Mouse (Mus musculus) kidney, embryonic 14.5 days (tissue): ENCODE results near the gene Pabpn1l. TPM values are rescaled to one million over a fixed set of nuclear protein-coding genes. Genes with fewer than 3 reads are reported as not detected.

Experiments
- ATAC-seq: fragments of 200-750 bp; cut with Nextera tagmentation; 2 replicates; pipeline ENCODE4 v1.8.0; 2017; ENCODE audit warnings: moderate number of reproducible peaks, mild to moderate bottlenecking, moderate TSS enrichment, moderate library complexity; ENCODE audit not compliant: low FRiP score, low TSS enrichment
- H3K27ac ChIP-seq: fragments of 300-500 bp; sonication (generic); 2 replicates; pipeline ENCODE4 v1.5.1; 2014; ENCODE audit warnings: low read depth, mild to moderate bottlenecking, low read length, moderate library complexity, mixed read lengths
- H3K27me3 ChIP-seq: fragments of 300-500 bp; sonication (generic); 2 replicates; pipeline ENCODE4 v1.6.1; 2014; ENCODE audit warnings: mild to moderate bottlenecking, low read length; ENCODE audit not compliant: control insufficient read depth, insufficient read depth
- H3K36me3 ChIP-seq: fragments of 300-500 bp; sonication (generic); 2 replicates; pipeline ENCODE4 v1.6.1; 2014; ENCODE audit warnings: low read length, mixed read lengths; ENCODE audit not compliant: control insufficient read depth, insufficient read depth
- H3K4me1 ChIP-seq: fragments of 300-500 bp; sonication (generic); 2 replicates; pipeline ENCODE4 v1.6.1; 2014; ENCODE audit warnings: low read length, mixed read lengths; ENCODE audit not compliant: control insufficient read depth, insufficient read depth
- H3K4me2 ChIP-seq: fragments of 300-500 bp; sonication (generic); replicated peaks from 2 replicates; pipeline ENCODE4 v1.6.1; 2014; ENCODE audit warnings: low read depth, mild to moderate bottlenecking, low read length
- H3K4me3 ChIP-seq: fragments of 300-500 bp; sonication (generic); 2 replicates; pipeline ENCODE4 v1.5.1; 2014; ENCODE audit warnings: mild to moderate bottlenecking, low read length
- H3K9ac ChIP-seq: fragments of 300-500 bp; sonication (generic); 2 replicates; pipeline ENCODE4 v1.6.1; 2014; ENCODE audit warnings: low read depth, mild to moderate bottlenecking, low read length, moderate library complexity
- H3K9me3 ChIP-seq: fragments of 300-500 bp; sonication (generic); 2 replicates; pipeline ENCODE4 v1.6.1; 2016; ENCODE audit warnings: low read length; ENCODE audit not compliant: control insufficient read depth
- WGBS: fragments of 180-500 bp; shearing (Covaris S2); extraction: QIAGEN DNeasy Blood & Tissue Kit; methylation state at CpG from one replicate; pipeline ENCODE4 v1.1.7; 2014; 5-methylcytosine and 5-hydroxymethylcytosine counted together
- polyA plus RNA-seq: library from polyadenylated mRNA; unstranded; fragments of >200 nt; fragmentation: Nextera tagmentation; extraction: Ambion mirVana; gene quantifications from 2 replicates; pipeline ENCODE4 v1.2.1, GENCODE M21; 2014

Gene Pabpn1l
- polyA plus RNA-seq, 1 experiment from 2014 or later: not detected

- 52% methylated on average over 7 of the region's 7 CpGs for WGBS
- Histone ChIP-seq H3K4me3 (no peak overlapping the region), H3K27me3 (no peaks in the 10 kb centered on the region), H3K9ac (no peak overlapping the region), H3K4me2 (no peak overlapping the region), H3K9me3 (no peaks in the 10 kb centered on the region), H3K36me3 (no peaks in the 10 kb centered on the region), H3K27ac (no peak overlapping the region), H3K4me1 (peaks cover 20% of the 10 kb centered on the region; the same call in 1 of the 2 replicates)
- no peak for ATAC-seq
Observed at GRCm38 (mm10) chr8:122654768-122655167, 32.2 kb upstream of the Pabpn1l start.

GRCm38 (mm10) chr8:122652643-122653042 is 30.1 kb upstream of the Pabpn1l start:
- Histone ChIP-seq H3K4me3 (no peak overlapping the region), H3K4me1 (peaks cover 20% of the 10 kb centered on the region; the same call in 1 of the 2 replicates), H3K4me2 (no peak overlapping the region), H3K27ac (no peak overlapping the region), H3K9me3 (no peaks in the 10 kb centered on the region), H3K36me3 (no peaks in the 10 kb centered on the region), H3K9ac (no peak overlapping the region), H3K27me3 (no peaks in the 10 kb centered on the region)
- 55% methylated on average over 6 of the region's 6 CpGs for WGBS
- ATAC-seq: no peak

DNA sequence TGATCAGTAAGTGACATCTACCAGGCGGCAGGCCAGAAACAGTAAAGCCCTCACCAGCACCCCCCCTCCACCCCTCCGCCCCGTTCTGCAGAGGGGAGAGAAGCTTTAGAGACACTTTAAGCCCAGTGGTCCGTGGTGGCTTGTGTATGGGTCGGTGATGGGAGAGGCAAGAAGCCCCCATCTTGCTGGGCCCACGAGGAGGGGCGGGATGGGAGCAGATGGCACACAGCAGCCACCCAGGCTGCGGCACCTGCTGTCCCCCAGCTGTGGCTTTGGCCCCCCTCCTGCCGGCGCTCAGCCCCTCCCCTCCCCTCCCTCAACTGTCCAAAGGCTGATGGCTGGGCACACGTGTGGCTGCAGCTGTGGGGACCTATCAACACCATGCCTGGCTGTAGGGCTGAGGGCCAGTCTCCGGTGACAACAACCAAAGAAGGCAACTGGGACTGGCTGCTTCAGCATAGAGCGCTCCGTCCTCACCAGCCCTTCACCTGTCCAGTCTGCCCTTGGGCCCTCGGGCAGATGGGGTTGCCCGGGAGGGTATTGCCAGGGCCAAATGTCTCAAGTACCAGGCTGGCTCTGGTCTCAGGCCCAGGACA is 28.9 kb upstream of the Pabpn1l start:
- no peaks in the 10 kb centered on the region for H3K27me3 ChIP-seq
- ATAC-seq: no peak
- WGBS: 79% methylated on average over 16 of the region's 16 CpGs
- no peak overlapping the region for H3K27ac ChIP-seq
- H3K4me1 ChIP-seq: peaks cover 20% of the 10 kb centered on the region; the same call in 1 of the 2 replicates
- H3K36me3 ChIP-seq: no peaks in the 10 kb centered on the region
- H3K9ac ChIP-seq: no peak overlapping the region
- no peaks in the 10 kb centered on the region for H3K9me3 ChIP-seq
- H3K4me2 ChIP-seq: no peak overlapping the region
- no peak overlapping the region for H3K4me3 ChIP-seq

DNA sequence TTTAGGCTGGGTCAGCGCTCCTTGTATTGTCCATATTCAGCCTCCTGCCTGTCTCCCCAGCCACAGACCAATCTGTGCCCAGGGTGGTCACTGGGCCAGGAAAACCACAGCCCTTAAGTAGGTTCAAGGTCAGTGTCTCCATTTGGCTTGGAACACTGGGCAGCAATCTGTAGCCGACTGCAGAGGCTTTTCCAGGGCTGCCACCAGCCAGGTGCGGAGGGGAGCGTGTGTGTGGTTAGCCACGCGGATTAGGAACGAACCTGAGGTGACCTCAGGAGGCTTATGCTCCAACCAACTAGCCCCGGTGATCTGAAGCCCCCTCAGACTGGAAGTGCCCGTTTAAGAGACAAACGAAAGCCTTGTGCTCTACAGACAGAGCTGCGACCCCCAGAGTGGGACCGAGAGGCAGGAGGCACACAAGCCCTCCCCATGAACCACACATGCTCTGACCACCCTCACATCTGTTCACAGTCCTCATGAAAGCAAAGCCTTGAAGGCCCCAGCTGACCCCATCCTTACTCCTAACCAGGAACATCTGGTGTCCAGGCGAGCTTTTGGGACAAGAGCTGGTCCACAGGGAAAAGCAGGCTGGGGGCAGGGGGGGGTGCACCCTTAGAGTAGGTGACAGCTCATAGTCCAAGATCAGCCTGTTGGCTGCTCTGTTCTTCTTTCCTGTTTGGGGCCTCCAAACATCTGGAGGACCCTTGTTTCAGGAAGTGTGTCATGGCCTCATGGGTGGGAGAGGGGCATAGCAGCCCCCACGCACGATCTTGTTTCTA is 25.8 kb upstream of the Pabpn1l start:
- H3K4me1 ChIP-seq: peaks cover 5% of the 10 kb centered on the region; the same call in 1 of the 2 replicates
- no peak overlapping the region for H3K27ac ChIP-seq
- H3K36me3 ChIP-seq: no peaks in the 10 kb centered on the region
- no peak for ATAC-seq
- 53% methylated on average over 15 of the region's 15 CpGs for WGBS
- H3K4me3 ChIP-seq: no peak overlapping the region
- H3K4me2 ChIP-seq: no peak overlapping the region
- H3K9me3 ChIP-seq: no peaks in the 10 kb centered on the region
- H3K9ac ChIP-seq: no peak overlapping the region
- no peaks in the 10 kb centered on the region for H3K27me3 ChIP-seq

GRCm38 (mm10) chr8:122646337-122646736 is 23.8 kb upstream of the Pabpn1l start:
- no peak for ATAC-seq

DNA sequence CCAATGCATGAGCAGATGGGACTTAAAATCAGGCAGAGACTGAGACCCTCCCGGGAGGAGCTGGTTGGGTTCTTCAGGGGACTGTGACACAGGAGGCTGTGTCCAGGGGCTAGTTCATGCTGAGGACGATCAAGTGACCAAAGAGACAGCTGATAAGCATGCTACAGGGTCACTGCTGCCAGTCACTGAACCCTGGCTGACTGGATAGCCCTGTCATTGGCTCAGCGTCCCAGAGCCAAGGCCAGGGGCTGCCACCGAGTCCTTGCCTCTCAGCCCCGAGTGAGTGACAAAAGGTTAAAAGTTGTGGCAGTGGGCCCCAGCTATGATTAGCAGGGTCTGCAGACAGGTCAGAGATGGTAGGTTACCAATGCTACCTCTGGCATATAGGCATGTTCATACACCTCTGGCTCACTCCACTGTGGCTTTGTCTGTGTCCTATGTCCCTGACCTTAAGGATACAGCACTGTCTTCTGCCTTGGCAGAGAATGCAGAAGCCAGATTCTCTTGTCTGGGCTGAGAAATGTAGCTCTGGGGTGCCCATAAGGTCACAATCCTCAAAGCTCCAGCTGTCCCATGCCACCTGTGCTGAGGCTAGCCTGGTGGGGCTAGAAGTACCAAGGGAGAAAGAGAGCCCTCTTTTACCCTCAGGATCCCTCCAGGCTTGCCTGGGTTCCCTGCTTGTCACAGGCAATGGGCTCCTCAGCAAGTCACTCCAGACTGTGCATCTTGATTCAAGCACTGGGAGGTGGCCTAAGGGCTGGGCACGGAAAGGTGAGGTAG is 21.8 kb upstream of the Pabpn1l start:
- 70% methylated on average over 6 of the region's 6 CpGs for WGBS
- Histone ChIP-seq H3K36me3 (no peaks in the 10 kb centered on the region), H3K27ac (no peak overlapping the region), H3K4me2 (no peak overlapping the region), H3K4me1 (peaks cover 14% of the 10 kb centered on the region), H3K4me3 (no peak overlapping the region), H3K9ac (no peak overlapping the region), H3K27me3 (no peaks in the 10 kb centered on the region), H3K9me3 (no peaks in the 10 kb centered on the region)
- no peak for ATAC-seq

More at GRCm38 (mm10) chr8:122646337-122646736, 23.8 kb upstream of the Pabpn1l start:
- Histone ChIP-seq H3K4me2 (no peak overlapping the region), H3K27me3 (no peaks in the 10 kb centered on the region), H3K36me3 (no peaks in the 10 kb centered on the region), H3K4me1 (peaks cover 8% of the 10 kb centered on the region; the same call in 1 of the 2 replicates), H3K9me3 (no peaks in the 10 kb centered on the region), H3K4me3 (no peak overlapping the region), H3K27ac (no peak overlapping the region), H3K9ac (no peak overlapping the region)
- 88% methylated on average over 16 of the region's 16 CpGs for WGBS

DNA sequence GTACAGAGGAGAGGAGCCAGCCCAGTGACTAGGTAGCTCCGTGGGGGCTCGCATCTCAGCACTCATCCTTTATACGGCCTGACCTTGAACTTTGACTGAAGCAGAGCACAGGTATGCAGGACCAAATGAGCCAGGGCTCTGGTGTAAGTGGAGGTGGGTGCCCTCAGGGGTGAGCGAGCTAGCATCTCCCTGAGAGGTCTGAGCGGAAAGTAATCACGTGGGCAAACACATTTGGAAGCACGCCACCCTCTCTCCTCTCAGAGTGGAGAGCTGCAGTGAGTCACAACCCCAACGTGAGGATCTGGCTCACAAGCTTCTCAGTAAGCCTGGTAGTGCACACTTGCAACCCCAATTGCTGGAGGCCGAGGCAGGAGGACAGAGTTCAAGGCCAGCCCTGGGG is 19.5 kb upstream of the Pabpn1l start:
- Histone ChIP-seq H3K4me2 (no peak overlapping the region), H3K27ac (no peak overlapping the region), H3K9ac (no peak overlapping the region), H3K4me3 (no peak overlapping the region), H3K4me1 (peaks cover 20% of the 10 kb centered on the region), H3K9me3 (no peaks in the 10 kb centered on the region), H3K36me3 (no peaks in the 10 kb centered on the region), H3K27me3 (no peaks in the 10 kb centered on the region)
- no peak for ATAC-seq
- WGBS: 59% methylated on average over 9 of the region's 9 CpGs

DNA sequence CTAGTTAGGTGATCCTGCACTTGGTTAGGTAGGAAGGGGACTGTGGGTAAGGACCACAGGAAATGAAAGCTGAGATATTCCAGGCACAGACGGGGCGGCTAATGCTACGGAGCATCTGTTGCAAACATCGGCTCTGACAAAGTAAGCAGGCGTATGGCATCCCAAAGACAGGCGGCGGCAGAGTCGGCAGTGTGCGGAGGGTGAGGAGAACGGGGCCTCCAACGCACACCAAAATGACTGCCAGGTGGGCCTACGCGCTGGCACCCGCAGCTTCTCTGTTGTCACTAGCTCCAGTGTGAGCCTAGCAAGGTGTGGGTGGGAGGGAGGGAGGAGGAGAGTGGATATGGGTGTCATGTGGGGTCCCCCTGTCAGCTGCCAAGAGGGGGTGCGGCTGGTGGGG is 18.9 kb upstream of the Pabpn1l start:
- WGBS: 79% methylated on average over 15 of the region's 15 CpGs

More for the DNA sequence above, 18.9 kb upstream of the Pabpn1l start:
- no peaks in the 10 kb centered on the region for H3K27me3 ChIP-seq
- H3K9ac ChIP-seq: no peak overlapping the region
- H3K4me2 ChIP-seq: no peak overlapping the region
- no peak for ATAC-seq
- H3K27ac ChIP-seq: no peak overlapping the region
- H3K9me3 ChIP-seq: no peaks in the 10 kb centered on the region
- no peaks in the 10 kb centered on the region for H3K36me3 ChIP-seq
- peaks cover 26% of the 10 kb centered on the region for H3K4me1 ChIP-seq
- H3K4me3 ChIP-seq: no peak overlapping the region
